Comparison of ENCODE assay signal across 9 mouse cellular contexts in the genomic region with DNA sequence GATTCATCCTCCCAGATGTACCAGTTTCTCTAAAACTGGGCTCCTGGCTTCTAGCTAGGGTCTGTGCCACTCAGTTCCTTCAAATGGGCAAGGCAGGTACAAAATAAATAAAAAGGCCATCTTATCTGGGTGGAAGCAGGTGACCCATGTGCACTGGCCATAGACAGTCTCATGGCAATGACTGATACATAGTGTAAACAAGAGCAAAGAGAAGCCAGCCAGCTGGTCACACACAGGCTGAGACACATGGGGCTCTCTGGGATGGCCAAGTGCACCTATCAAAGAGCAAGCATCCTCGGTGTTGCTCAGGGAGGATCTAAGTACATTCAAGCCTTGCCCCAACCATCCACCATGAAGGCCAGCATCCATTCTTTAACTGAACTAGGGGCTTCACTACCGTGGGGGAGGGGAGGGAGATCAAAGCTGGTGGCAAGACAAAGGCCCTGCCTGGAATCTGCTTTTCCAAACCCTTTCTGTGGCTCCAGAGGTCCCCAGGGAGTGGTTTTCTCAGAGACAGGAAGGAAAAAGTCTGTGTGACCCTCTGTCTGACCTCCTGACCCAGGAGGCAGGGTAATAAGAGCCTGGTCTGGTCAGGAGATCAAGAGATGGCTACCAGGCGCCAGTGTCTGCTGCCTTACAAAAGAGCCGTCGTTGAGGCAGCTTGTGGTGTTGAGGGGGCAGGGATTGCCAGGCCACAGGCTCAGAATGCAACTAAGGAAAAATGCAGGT. TPM values are rescaled to one million over a fixed set of nuclear protein-coding genes. Genes with fewer than 3 reads are reported as not detected.
DNase-seq lines count a peak whose midpoint lies in the region; ATAC-seq and TF ChIP-seq lines count a peak whose summit lies in the region.
"Had no signal": no experiment of that assay in that cellular context is flagged by ENCODE, and none has a peak within 500 bp of the region (broad histone marks: within the 10 kb centered on the region; RNA-seq: fewer than 3 reads in every experiment).

No protein-coding gene starts in this region.

- H3K36me3 ChIP-seq in heart, embryonic 10.5 days: peaks cover 56% of the 10 kb centered on the region
- H3K36me3 ChIP-seq in hindbrain, embryonic 15.5 days: peaks cover 11% of the 10 kb centered on the region
- peaks cover 19% of the 10 kb centered on the region for H3K36me3 ChIP-seq in midbrain, embryonic 16.5 days (ENCODE audit: control insufficient read depth, insufficient read depth, low read length)

- peak overlapping the region; percentile 66 for H3K27ac ChIP-seq in heart, embryonic 10.5 days
- H3K27ac ChIP-seq in cortical plate, adult 2 months (ENCODE audit: insufficient read depth, low read length): no peak overlapping the region
- 0 out of 2 replicates have a peak overlapping the region, but pooled peaks have one; percentile 18 for H3K27ac ChIP-seq in hindbrain, embryonic 15.5 days (replicated peaks)
- peak overlapping the region; percentile 58 for H3K27ac ChIP-seq in midbrain, embryonic 16.5 days (ENCODE audit: low read length)

- H3K4me1 ChIP-seq in heart, embryonic 10.5 days: peaks cover 69% of the 10 kb centered on the region
- H3K4me1 ChIP-seq in cortical plate, adult 2 months (ENCODE audit: control insufficient read depth, insufficient read depth, low read length): peaks cover 5% of the 10 kb centered on the region; the same call in 1 of the 2 replicates
- H3K4me1 ChIP-seq in hindbrain, embryonic 15.5 days (replicated peaks): peaks cover 34% of the 10 kb centered on the region
- H3K4me1 ChIP-seq in midbrain, embryonic 16.5 days (ENCODE audit: control insufficient read depth, insufficient read depth, low read length): peaks cover 17% of the 10 kb centered on the region

- no peak for ATAC-seq in hindbrain, embryonic 15.5 days (ENCODE audit: low FRiP score, low read depth)
- ATAC-seq in midbrain, embryonic 16.5 days: no peak

- TF ChIP-seq POLR2A in cortical plate, adult 2 months (IDR thresholded peaks at IDR 0.05; ENCODE audit: extremely low read depth, insufficient read depth, low read length): 0 out of 2 replicates have a peak, but pooled peaks have one; percentile 10

- H3K27me3 ChIP-seq in heart, embryonic 10.5 days (ENCODE audit: insufficient read depth, poor library complexity, severe bottlenecking): no peaks in the 10 kb centered on the region
- no peaks in the 10 kb centered on the region for H3K27me3 ChIP-seq in hindbrain, embryonic 15.5 days
- H3K27me3 ChIP-seq in midbrain, embryonic 16.5 days (ENCODE audit: control insufficient read depth, insufficient read depth, low read depth, low read length): no peaks in the 10 kb centered on the region
- H3K27me3 ChIP-seq: heart, embryonic 13.5 days had no signal

- H3K9ac ChIP-seq in hindbrain, embryonic 15.5 days: 0 out of 2 replicates have a peak overlapping the region, but pooled peaks have one; percentile 13
- peak overlapping the region; percentile 42; the same call in 1 of the 2 replicates for H3K9ac ChIP-seq in midbrain, embryonic 16.5 days (ENCODE audit: low read depth, low read length)
- H3K9ac ChIP-seq: heart, embryonic 13.5 days had no signal

- no peak for TF ChIP-seq CTCF in cortical plate, adult 2 months (IDR thresholded peaks at IDR 0.05; ENCODE audit: extremely low read depth, insufficient read depth, low read length)

- H3K9me3 ChIP-seq in heart, embryonic 10.5 days: no peaks in the 10 kb centered on the region
- H3K9me3 ChIP-seq in hindbrain, embryonic 15.5 days: no peaks in the 10 kb centered on the region
- no peaks in the 10 kb centered on the region for H3K9me3 ChIP-seq in midbrain, embryonic 16.5 days (replicated peaks; ENCODE audit: control insufficient read depth, low read length, poor library complexity, severe bottlenecking)
- H3K9me3 ChIP-seq: heart, embryonic 13.5 days had no signal

- no peak overlapping the region for H3K4me2 ChIP-seq in hindbrain, embryonic 15.5 days
- no peak overlapping the region for H3K4me2 ChIP-seq in midbrain, embryonic 16.5 days (ENCODE audit: low read length)
- H3K4me2 ChIP-seq: heart, embryonic 13.5 days had no signal

- no peak overlapping the region for H3K4me3 ChIP-seq in heart, embryonic 10.5 days
- H3K4me3 ChIP-seq in cortical plate, adult 2 months (ENCODE audit: insufficient read depth, low read length): no peak overlapping the region
- H3K4me3 ChIP-seq in hindbrain, embryonic 15.5 days: no peak overlapping the region
- H3K4me3 ChIP-seq in midbrain, embryonic 16.5 days (ENCODE audit: low read depth, low read length): no peak overlapping the region
- H3K4me3 ChIP-seq: heart, embryonic 13.5 days had no signal

- 13% methylated on average over 5 of the region's 5 CpGs for WGBS in heart, embryonic 10.5 days
- 4% methylated on average over 5 of the region's 5 CpGs for WGBS in hindbrain, embryonic 15.5 days
- 11% methylated on average over 5 of the region's 5 CpGs for WGBS in midbrain, embryonic 16.5 days

- DNase-seq in heart, embryonic 10.5 days (ENCODE audit: low spot score): no peak
- DNase-seq in heart, adult 9 months (ENCODE audit: low spot score in 2 of 2): no peak
- no peak for DNase-seq in urinary bladder, adult 2 months (ENCODE audit: low spot score)
- DNase-seq in adrenal gland, adult 18-20 months (ENCODE audit: low spot score in 2 of 2): no peak
- DNase-seq in urinary bladder, postnatal 14 days (ENCODE audit: low spot score): no peak

RNA-seq across cellular contexts. Expression of gene Wfikkn1, which starts 0.4 kb away (rescaled TPM):
- 0.96 and 3.8 TPM in 2 replicates for polyA plus RNA-seq in heart, embryonic 10.5 days (2016; fragmentation: Nextera tagmentation; extraction: Ambion mirVana)
- polyA plus RNA-seq in cortical plate, adult 2 months (2012; rRNA removed): 0.26 and 0.61 TPM in 2 replicates
- 0.39 and 0.44 TPM in 2 replicates for polyA plus RNA-seq in hindbrain, embryonic 15.5 days (2015; fragmentation: Nextera tagmentation; extraction: Ambion mirVana)
- 0.45 and 0.52 TPM in 2 replicates for polyA plus RNA-seq in midbrain, embryonic 16.5 days (2015; fragmentation: Nextera tagmentation; extraction: Ambion mirVana)
- polyA plus RNA-seq in urinary bladder, adult 2 months (2012; rRNA removed): 0.77 and 0.93 TPM in 2 replicates
- 1 to 10 TPM in 1 of 2 experiments, under 1 TPM in 1; 0.93 to 2.0 TPM for total RNA-seq in adrenal gland, adult 18-20 months (2021)

RNA-seq across cellular contexts. Expression of gene Mettl26, which starts 6.2 kb away (rescaled TPM):
- polyA plus RNA-seq in heart, embryonic 10.5 days (2016; fragmentation: Nextera tagmentation; extraction: Ambion mirVana): 46.7 and 55.4 TPM in 2 replicates
- polyA plus RNA-seq in cortical plate, adult 2 months (2012; rRNA removed): 76.5 and 79.2 TPM in 2 replicates
- 58.7 and 64.1 TPM in 2 replicates for polyA plus RNA-seq in hindbrain, embryonic 15.5 days (2015; fragmentation: Nextera tagmentation; extraction: Ambion mirVana)
- polyA plus RNA-seq in midbrain, embryonic 16.5 days (2015; fragmentation: Nextera tagmentation; extraction: Ambion mirVana): 62.2 and 63.5 TPM in 2 replicates
- 61.0 and 67.8 TPM in 2 replicates for polyA plus RNA-seq in urinary bladder, adult 2 months (2012; rRNA removed)
- total RNA-seq in adrenal gland, adult 18-20 months (2021): 100 to 1,000 TPM in 1 of 2 experiments, 10 to 100 TPM in 1; 97.4 to 106 TPM

RNA-seq across cellular contexts. Expression of gene Mcrip2, which starts 12.5 kb away (rescaled TPM):
- 133 and 201 TPM in 2 replicates for polyA plus RNA-seq in heart, embryonic 10.5 days (2016; fragmentation: Nextera tagmentation; extraction: Ambion mirVana)
- polyA plus RNA-seq in cortical plate, adult 2 months (2012; rRNA removed): 29.2 and 29.9 TPM in 2 replicates
- 27.0 and 28.4 TPM in 2 replicates for polyA plus RNA-seq in hindbrain, embryonic 15.5 days (2015; fragmentation: Nextera tagmentation; extraction: Ambion mirVana)
- 18.0 and 25.3 TPM in 2 replicates for polyA plus RNA-seq in midbrain, embryonic 16.5 days (2015; fragmentation: Nextera tagmentation; extraction: Ambion mirVana)
- 11.0 and 13.6 TPM in 2 replicates for polyA plus RNA-seq in urinary bladder, adult 2 months (2012; rRNA removed)
- 100 to 1,000 TPM; 302 to 373 TPM for total RNA-seq in adrenal gland, adult 18-20 months (2021)

RNA-seq across cellular contexts. Expression of gene Wdr90, which starts 19.8 kb away (rescaled TPM):
- polyA plus RNA-seq in heart, embryonic 10.5 days (2016; fragmentation: Nextera tagmentation; extraction: Ambion mirVana): 22.4 and 31.7 TPM in 2 replicates
- 38.2 and 48.5 TPM in 2 replicates for polyA plus RNA-seq in cortical plate, adult 2 months (2012; rRNA removed)
- 19.0 and 19.9 TPM in 2 replicates for polyA plus RNA-seq in hindbrain, embryonic 15.5 days (2015; fragmentation: Nextera tagmentation; extraction: Ambion mirVana)
- polyA plus RNA-seq in midbrain, embryonic 16.5 days (2015; fragmentation: Nextera tagmentation; extraction: Ambion mirVana): 18.5 and 21.6 TPM in 2 replicates
- polyA plus RNA-seq in urinary bladder, adult 2 months (2012; rRNA removed): 12.0 and 14.4 TPM in 2 replicates
- 10 to 100 TPM; 16.7 to 18.0 TPM for total RNA-seq in adrenal gland, adult 18-20 months (2021)

RNA-seq across cellular contexts. Expression of gene Rhot2, which starts 36.4 kb away (rescaled TPM):
- 29.0 and 29.8 TPM in 2 replicates for polyA plus RNA-seq in heart, embryonic 10.5 days (2016; fragmentation: Nextera tagmentation; extraction: Ambion mirVana)
- polyA plus RNA-seq in cortical plate, adult 2 months (2012; rRNA removed): 108 and 119 TPM in 2 replicates
- 15.1 and 16.6 TPM in 2 replicates for polyA plus RNA-seq in hindbrain, embryonic 15.5 days (2015; fragmentation: Nextera tagmentation; extraction: Ambion mirVana)
- polyA plus RNA-seq in midbrain, embryonic 16.5 days (2015; fragmentation: Nextera tagmentation; extraction: Ambion mirVana): 15.2 and 16.7 TPM in 2 replicates
- polyA plus RNA-seq in urinary bladder, adult 2 months (2012; rRNA removed): 52.4 and 62.0 TPM in 2 replicates
- 100 to 1,000 TPM; 110 TPM for total RNA-seq in adrenal gland, adult 18-20 months (2021)
